Mouse (Mus musculus): ENCODE measurements at regions not wholly inside any gene's neighbourhood (a gene's known extent, or its start where the extent isn't known, plus 50 kb on each side); places are given as distances from the start of the nearest gene placed in this dataset.
"Not testable (repeated sequence)": the region's sequence is repeated elsewhere in the genome, so short reads cannot be mapped to it uniquely, and the experiment has no call there.

DNA sequence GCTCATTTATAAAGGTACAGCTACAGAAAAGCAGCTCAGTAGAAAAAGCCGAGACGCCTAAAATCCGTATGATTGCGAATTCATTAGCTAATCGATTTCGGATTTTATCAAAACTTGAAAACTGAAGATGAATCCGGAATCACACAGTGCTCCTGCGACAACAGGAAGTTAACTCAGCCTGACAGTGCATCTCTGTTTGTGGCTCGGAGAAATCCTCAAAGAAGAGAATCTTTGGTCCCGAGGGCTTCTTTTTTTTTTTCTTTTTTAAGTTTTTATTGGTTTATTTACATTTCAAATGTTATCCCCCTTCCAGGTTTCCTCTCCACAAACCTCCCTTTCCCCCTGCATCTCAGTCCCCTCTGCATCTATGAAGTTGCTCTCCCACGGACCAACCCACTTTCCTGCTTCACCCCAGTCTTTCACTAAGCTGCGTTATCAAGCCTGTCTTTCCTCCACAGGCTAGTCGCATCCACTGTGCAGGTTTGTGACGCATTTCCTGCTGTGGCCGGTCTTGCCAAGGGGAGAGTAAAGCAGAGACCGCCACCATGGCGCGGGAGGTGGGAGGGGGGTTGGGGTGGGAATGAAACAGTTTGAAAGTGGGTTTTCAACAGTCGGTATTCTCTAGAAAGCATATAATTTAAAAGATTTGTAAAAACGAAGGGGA lies 593.4 kb upstream of the Snrpn start:
- not testable (repeated sequence) for H3K27ac ChIP-seq; H3K9me3 ChIP-seq; H3K4me1 ChIP-seq; H3K36me3 ChIP-seq; H3K9ac ChIP-seq; ATAC-seq (ENCODE audit: insufficient number of reproducible peaks, insufficient read depth, low FRiP score, low TSS enrichment, low read depth); H3K27me3 ChIP-seq
- 51% methylated on average over 20 of the region's 20 CpGs for WGBS
- Histone ChIP-seq H3K4me3 (peak overlapping the region; percentile 22), H3K4me2 (peak overlapping the region; percentile 47)

DNA sequence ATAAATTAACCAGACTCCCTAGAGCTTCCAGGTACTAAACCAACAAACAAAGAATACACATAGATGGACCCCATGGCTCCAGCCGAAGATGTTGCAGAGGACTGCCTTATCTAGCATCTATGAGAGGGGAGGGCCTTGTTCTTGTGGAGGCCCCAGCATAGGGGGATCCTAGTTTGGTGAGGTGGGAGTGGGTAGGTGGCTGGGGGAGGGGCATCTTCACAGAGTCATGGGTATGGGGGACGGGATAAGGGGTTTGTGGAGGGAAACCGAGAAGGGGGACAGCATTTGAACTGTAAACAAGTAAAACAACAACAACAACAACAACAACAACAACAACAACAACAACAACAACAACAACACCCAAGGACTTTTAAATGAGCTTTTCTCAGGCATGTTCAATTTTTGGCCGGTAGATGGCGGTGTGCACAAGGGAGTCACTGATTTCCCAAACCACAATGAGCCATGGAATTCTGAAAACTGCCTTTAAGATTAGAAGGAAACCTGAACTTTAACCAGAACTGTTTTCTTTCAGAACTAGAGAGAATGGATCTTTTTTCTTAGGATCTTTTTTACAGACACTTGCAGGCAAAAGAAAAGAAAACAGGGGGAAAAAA lies 588.2 kb upstream of the Snrpn start:
- H3K4me1 ChIP-seq; H3K36me3 ChIP-seq; H3K4me3 ChIP-seq; ATAC-seq (ENCODE audit: insufficient number of reproducible peaks, insufficient read depth, low FRiP score, low TSS enrichment, low read depth); H3K27me3 ChIP-seq; H3K9me3 ChIP-seq; H3K4me2 ChIP-seq; H3K27ac ChIP-seq; H3K9ac ChIP-seq: not testable (repeated sequence)
- WGBS, result 15% methylated on average over 5 of the region's 5 CpGs

Data from embryonic facial prominence, embryonic 13.5 days (tissue).